Mouse (Mus musculus) olfactory bulb, adult 2 months (tissue): ENCODE data around the gene Cacna2d4.
"Not testable (repeated sequence)": the region's sequence is repeated elsewhere in the genome, so short reads cannot be mapped to it uniquely, and the experiment has no call there.

Experiments
- CTCF ChIP-seq: fragments of 200-500 bp; IDR thresholded peaks from 2 replicates; pipeline ENCODE4 v1.5.1; 2012; ENCODE audit warnings: low read depth, mild to moderate bottlenecking, low read length, moderate library complexity; ENCODE audit not compliant: insufficient read depth
- POLR2A ChIP-seq: fragments of 200-500 bp; IDR thresholded peaks from 2 replicates; pipeline ENCODE4 v1.6.1; 2012; ENCODE audit warnings: mild to moderate bottlenecking, low read depth, low read length, moderate library complexity; ENCODE audit not compliant: insufficient read depth

DNA sequence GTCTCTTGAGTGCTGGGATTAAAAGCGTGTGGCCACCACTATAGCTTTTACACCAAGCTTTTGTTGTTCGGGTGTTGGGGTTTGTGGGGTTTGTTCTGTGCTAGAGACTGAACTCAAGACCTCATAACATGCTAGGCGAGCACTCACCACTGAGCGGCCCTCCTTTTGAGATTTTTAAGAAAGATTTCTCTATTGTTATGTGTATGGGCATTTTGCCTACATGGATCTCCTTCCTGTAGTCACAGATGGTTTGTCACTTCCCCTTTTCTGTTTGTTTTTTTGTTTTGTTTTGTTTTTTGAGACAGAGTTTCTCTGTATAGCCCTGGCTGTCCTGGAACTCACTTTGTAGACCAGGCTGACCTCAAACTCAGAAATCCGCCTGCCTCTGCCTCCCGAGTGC, 123.9 kb downstream of the Cacna2d4 start:
- not testable (repeated sequence) for TF ChIP-seq CTCF, POLR2A
